Mouse (Mus musculus): ENCODE measurements at regions not wholly inside any gene's neighbourhood (a gene's known extent, or its start where the extent isn't known, plus 50 kb on each side); places are given as distances from the start of the nearest gene placed in this dataset.

DNA sequence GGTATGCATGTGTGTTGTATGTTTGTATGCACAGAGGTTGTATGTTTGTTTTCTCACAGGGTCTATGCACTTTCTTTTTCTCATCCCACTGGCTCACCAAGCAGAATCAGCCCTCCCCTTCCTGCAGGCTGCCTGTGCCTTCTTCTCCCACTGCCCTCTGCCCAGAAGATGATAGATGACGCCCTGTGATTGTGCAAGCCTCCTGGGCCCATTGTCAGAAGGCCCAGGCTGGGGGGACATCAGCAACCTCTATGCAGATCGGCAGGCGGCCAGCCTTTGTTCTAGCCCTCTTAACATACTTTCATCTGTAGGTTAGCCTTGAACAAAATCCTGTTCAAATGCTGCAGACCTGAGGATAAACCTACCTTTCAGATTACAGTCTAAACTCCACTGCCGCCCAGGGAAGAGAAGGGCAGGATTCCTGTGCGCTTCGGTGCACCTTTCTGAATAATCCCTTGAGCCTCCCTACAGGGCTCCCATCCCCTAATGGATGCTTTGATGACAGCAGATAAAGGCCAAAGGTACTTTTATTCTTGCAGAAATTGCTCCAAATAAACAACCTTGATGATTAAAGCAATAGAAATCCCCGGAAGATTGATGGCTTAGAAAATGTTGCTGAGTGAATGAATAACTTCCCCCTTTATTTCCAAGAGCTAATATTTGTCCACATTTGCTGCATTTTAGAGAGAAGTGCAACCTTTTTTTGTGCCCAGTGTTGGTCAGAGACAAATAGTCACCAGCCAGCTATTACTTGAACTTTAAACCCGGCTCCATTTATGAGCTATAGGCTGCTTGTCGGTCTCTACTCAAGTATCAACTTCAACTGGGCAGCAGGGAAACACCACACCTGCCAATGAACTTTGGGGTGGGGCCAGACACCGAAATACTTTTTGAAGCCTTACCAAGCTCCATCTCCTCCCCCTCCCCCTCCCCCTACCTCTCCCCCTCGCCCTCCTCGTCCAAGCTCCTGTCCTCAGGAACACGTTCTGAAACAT is 279.4 kb downstream of the Fam49a start:
- Histone ChIP-seq H3K27ac (replicated peaks) (no peak overlapping the region), H3K36me3 (no peaks in the 10 kb centered on the region), H3K4me2 (no peak overlapping the region), H3K27me3 (replicated peaks) (no peaks in the 10 kb centered on the region), H3K4me3 (replicated peaks) (no peak overlapping the region), H3K9me3 (replicated peaks) (no peaks in the 10 kb centered on the region), H3K9ac (replicated peaks) (no peak overlapping the region; the same call in 1 of the 2 replicates), H3K4me1 (peaks cover 5% of the 10 kb centered on the region; the same call in 1 of the 2 replicates)
- 43% methylated on average over 13 of the region's 13 CpGs for WGBS
- no peak for ATAC-seq (ENCODE audit: low FRiP score)

DNA sequence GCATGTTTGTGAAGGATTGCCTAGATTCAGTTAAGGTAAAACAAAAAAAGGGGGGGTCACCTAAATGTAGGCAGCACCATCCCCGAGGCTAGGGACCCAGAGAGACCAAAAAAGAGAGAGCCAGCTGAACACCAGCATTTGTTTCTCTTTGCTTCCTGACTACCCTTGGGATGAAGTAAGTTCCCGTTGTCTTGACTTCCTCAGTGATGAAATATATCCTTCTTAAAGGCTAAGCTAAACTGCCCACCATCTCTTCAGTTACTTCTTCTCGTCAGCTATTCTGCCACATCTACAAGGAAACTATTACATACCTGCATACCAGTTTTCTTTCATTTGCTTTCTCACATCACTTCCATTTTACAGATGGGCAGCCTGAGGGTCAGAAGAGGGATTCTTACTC is 277.4 kb downstream of the Fam49a start:
- Histone ChIP-seq H3K9me3 (replicated peaks) (no peaks in the 10 kb centered on the region), H3K4me3 (replicated peaks) (no peak overlapping the region), H3K4me1 (peaks cover 5% of the 10 kb centered on the region; the same call in 1 of the 2 replicates), H3K27me3 (replicated peaks) (no peaks in the 10 kb centered on the region), H3K36me3 (no peaks in the 10 kb centered on the region), H3K27ac (replicated peaks) (no peak overlapping the region), H3K9ac (replicated peaks) (no peak overlapping the region), H3K4me2 (no peak overlapping the region)
- ATAC-seq (ENCODE audit: low FRiP score) = no peak
- WGBS = 84% methylated on average over 3 of the region's 3 CpGs

DNA sequence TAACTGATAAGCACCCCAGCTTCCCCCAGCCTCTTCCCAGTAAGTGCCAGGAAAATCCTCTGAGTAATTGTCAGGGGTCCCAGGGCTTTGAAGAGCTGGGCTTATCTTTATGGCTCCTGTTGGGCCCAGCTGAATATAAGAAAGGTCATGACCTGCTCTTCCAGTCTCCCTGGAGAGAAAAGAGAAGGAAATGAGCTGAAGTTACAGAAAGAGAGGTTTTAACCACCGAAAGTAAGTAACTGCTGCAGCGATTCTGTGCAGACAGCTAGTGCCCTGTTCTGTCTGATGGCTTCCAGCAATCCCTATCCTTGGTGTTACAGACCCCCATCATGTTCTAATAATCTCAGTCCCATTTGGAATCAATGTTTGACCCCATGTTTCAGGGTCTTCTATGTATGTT is 272.8 kb downstream of the Fam49a start:
- no peak overlapping the region for H3K4me3 ChIP-seq (replicated peaks)
- 3% methylated on average over 2 of the region's 2 CpGs for WGBS

DNA sequence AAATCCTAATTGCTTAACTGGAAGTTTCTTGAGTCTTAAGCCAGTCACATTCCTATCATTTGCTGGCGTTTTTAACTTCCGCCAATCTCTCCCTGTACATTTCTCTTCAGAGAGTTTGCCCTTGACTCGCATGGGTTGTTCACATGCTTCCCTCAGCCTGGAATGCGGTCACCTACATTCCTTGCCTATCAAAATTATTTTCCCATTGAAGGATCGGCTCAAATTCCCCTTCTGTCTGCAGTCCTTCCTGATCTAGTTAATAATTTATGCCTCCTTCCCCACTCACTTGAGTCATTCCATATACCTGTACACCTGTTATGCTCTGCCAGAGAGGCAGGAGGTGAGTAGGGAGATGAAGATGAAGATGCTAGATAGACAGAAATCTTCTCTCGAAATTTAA is 268.9 kb downstream of the Fam49a start:
- ATAC-seq (ENCODE audit: low FRiP score) = no peak
- 89% methylated on average over 6 of the region's 6 CpGs for WGBS
- no peaks in the 10 kb centered on the region for H3K36me3 ChIP-seq
- H3K4me1 ChIP-seq = no peaks in the 10 kb centered on the region; the same call in 1 of the 2 replicates
- H3K27ac ChIP-seq (replicated peaks) = no peak overlapping the region
- H3K9me3 ChIP-seq (replicated peaks) = no peaks in the 10 kb centered on the region
- no peak overlapping the region for H3K4me2 ChIP-seq
- no peaks in the 10 kb centered on the region for H3K27me3 ChIP-seq (replicated peaks)
- H3K9ac ChIP-seq (replicated peaks) = no peak overlapping the region
- no peak overlapping the region for H3K4me3 ChIP-seq (replicated peaks)

More for the DNA sequence above, 272.8 kb downstream of the Fam49a start:
- H3K4me2 ChIP-seq = no peak overlapping the region
- H3K27ac ChIP-seq (replicated peaks) = no peak overlapping the region
- H3K9ac ChIP-seq (replicated peaks) = no peak overlapping the region
- H3K9me3 ChIP-seq (replicated peaks) = no peaks in the 10 kb centered on the region
- H3K27me3 ChIP-seq (replicated peaks) = no peaks in the 10 kb centered on the region
- ATAC-seq (ENCODE audit: low FRiP score) = no peak
- no peaks in the 10 kb centered on the region for H3K4me1 ChIP-seq
- H3K36me3 ChIP-seq = no peaks in the 10 kb centered on the region

DNA sequence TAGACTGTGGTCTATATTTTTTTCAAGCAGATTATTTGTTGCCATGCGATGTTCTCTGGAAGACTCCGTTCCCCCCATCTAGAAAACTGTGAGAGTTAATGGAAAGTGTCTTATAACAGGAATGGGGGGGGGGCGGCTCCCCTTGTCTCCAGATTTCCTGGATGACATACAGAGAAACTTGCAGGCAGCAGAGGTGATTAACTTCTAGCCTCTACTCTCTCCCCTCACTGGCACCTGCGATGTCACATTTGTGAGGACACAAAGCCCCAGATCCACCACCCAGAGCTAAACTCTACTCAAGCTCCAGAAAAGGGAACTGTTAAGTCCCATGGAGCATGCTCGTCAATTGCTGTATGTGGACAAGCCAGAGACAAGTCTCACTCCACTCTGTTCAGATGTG is 267.6 kb downstream of the Fam49a start:
- WGBS = 95% methylated on average over 5 of the region's 5 CpGs
- no peak for ATAC-seq (ENCODE audit: low FRiP score)
- H3K9ac ChIP-seq (replicated peaks) = no peak overlapping the region
- H3K4me1 ChIP-seq = no peaks in the 10 kb centered on the region; the same call in 1 of the 2 replicates
- H3K4me3 ChIP-seq (replicated peaks) = no peak overlapping the region
- no peaks in the 10 kb centered on the region for H3K9me3 ChIP-seq (replicated peaks)
- no peak overlapping the region for H3K4me2 ChIP-seq
- H3K36me3 ChIP-seq = no peaks in the 10 kb centered on the region
- H3K27me3 ChIP-seq (replicated peaks) = no peaks in the 10 kb centered on the region
- H3K27ac ChIP-seq (replicated peaks) = no peak overlapping the region

DNA sequence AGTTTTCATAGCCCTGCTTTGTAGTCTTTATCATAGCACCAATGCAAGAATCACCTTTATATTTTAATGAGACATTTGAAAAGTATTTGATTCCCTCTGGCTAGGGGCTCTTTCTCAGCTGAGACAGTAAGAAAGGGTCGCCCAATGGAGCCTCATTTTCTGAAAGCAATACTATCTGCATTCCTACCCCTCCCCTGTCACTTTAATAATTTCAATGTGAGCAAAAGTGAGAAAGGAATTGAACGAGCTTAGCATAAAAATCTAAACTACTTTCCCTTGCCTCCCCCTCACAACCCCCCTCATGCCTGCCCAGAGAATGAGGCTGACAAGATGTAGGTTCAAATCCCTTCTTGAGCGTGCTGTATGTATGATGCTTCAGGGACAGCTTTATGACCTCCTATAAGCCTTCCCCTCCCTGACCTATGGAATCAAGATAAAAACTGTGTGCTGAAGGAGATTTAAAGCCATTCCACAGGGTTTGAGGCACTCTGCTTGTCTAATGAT is 266.6 kb downstream of the Fam49a start:
- Histone ChIP-seq H3K27ac (replicated peaks) (no peak overlapping the region), H3K4me2 (no peak overlapping the region), H3K36me3 (no peaks in the 10 kb centered on the region), H3K27me3 (replicated peaks) (no peaks in the 10 kb centered on the region), H3K4me3 (replicated peaks) (no peak overlapping the region), H3K4me1 (no peaks in the 10 kb centered on the region; the same call in 1 of the 2 replicates), H3K9me3 (replicated peaks) (no peaks in the 10 kb centered on the region), H3K9ac (replicated peaks) (no peak overlapping the region)
- 48% methylated on average over 3 of the region's 3 CpGs for WGBS
- no peak for ATAC-seq (ENCODE audit: low FRiP score)

DNA sequence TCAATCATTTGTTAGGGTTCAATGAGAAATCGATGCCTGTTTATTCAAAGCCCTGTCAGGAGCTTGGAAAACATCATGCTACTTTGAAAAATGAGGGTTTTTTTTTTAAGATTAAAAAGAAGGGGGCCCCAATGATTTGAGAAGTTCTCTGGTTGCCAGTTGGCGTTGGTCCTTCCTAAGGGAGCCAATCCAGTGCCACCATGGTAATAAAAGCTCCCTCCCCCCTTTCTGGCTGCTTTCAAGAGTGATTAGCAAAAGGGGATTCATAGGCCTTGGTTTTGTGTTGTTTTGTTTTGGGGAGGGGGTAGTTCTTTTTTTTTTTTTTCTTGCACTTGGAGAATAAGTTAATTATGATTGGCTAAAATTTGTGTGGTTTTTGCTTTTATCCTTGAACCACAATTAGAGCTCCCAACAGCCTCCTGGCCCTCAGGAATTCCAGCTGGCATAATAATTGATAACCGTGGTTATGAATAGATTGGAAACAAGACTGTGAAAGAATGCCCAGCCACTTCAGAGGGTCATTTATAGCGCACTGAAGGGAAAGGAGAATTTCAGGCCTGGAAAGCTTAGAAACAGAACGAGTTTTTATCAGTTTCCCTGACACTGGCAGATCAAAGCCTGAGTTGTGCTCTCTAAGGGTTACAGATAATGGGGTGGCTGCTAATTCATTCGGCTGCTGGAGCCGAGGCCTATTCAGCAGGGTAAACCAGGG is 266.0 kb downstream of the Fam49a start:
- Histone ChIP-seq H3K36me3 (no peaks in the 10 kb centered on the region), H3K4me2 (no peak overlapping the region), H3K4me1 (no peaks in the 10 kb centered on the region; the same call in 1 of the 2 replicates), H3K9me3 (replicated peaks) (no peaks in the 10 kb centered on the region), H3K9ac (replicated peaks) (no peak overlapping the region), H3K4me3 (replicated peaks) (no peak overlapping the region), H3K27ac (replicated peaks) (no peak overlapping the region), H3K27me3 (replicated peaks) (no peaks in the 10 kb centered on the region)
- ATAC-seq (ENCODE audit: low FRiP score) = no peak
- WGBS = 25% methylated on average over 7 of the region's 7 CpGs

DNA sequence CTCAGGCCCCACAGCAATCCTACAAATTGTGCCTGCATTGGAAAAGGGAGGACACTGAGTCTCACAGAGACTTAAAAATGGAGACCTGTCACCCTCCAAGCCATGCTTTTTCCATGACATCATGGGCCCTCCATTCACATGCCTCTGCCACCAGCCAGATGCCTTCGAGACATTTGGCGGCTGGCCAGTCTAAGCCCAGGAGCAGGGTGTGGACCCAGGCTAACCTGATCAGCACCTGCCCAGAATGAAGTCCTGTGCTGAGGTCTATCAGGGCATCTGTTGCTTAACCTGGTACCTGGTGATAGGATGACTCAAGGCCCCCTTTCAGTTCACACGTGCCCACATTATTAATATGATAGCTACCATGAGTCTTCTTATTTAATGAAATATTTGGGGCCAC is 265.4 kb downstream of the Fam49a start:
- Histone ChIP-seq H3K4me3 (replicated peaks) (no peak overlapping the region), H3K27me3 (replicated peaks) (no peaks in the 10 kb centered on the region), H3K36me3 (no peaks in the 10 kb centered on the region), H3K4me2 (no peak overlapping the region), H3K4me1 (no peaks in the 10 kb centered on the region; the same call in 1 of the 2 replicates), H3K27ac (replicated peaks) (no peak overlapping the region), H3K9ac (replicated peaks) (no peak overlapping the region), H3K9me3 (replicated peaks) (no peaks in the 10 kb centered on the region)
- 71% methylated on average over 3 of the region's 3 CpGs for WGBS
- ATAC-seq (ENCODE audit: low FRiP score) = no peak

DNA sequence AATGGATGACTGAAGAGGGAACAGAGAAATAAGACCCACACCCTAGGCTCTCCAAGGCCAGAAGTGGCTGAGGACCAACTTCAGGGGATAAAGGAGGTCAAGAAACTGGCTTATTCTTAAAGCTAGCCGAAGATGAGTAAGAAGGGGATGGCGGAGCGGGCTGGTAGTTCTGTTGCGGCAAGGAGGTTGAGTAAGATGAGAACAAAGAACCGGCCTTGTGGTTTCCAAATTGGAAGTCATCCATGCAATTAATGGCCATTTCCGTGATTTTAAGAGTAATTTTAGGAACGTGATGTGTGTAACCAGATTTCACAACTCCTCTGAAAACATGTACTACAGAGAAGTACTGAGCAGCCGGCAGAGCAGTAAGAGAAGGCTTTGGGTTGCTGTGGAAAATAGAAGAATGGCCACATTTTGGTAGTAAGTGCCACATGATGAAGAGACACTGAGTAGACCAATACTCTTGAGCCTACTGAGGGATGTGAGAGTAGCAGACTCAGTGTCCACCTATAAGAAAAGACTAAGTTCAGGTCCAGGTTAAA is 258.4 kb downstream of the Fam49a start:
- Histone ChIP-seq H3K4me3 (replicated peaks) (no peak overlapping the region), H3K4me1 (no peaks in the 10 kb centered on the region), H3K4me2 (no peak overlapping the region), H3K27me3 (replicated peaks) (no peaks in the 10 kb centered on the region), H3K36me3 (no peaks in the 10 kb centered on the region), H3K9me3 (replicated peaks) (no peaks in the 10 kb centered on the region), H3K9ac (replicated peaks) (no peak overlapping the region), H3K27ac (replicated peaks) (no peak overlapping the region)
- 96% methylated on average over 8 of the region's 8 CpGs for WGBS
- ATAC-seq (ENCODE audit: low FRiP score) = no peak

DNA sequence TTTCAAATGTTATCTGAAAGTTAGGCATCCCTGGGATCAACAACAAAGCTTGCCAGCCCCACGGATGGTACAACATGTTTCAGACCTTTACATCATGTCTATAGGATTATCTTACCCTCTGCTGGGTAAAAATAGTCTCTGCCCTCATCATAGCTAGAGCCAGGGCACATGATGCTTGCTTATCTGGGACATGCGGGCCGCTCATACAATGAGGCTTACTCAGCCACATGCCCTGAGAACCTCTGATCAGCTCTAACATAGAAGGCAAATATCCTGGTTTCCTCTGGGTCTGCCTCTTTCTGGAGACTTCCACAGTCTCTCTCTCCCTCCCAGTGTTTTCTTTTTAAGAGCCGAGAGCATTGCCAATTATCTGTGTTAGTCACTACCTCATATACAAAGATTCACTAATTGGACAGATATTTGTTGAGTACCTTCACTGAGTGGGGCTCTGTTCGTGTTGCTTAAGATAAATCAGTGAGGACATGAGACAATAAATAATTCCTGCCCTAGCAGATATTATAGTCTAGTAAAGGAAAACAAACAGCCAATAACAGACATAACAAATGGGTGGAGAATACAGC is 256.6 kb downstream of the Fam49a start:
- H3K4me2 ChIP-seq = no peak overlapping the region
- H3K9me3 ChIP-seq (replicated peaks) = no peaks in the 10 kb centered on the region
- H3K36me3 ChIP-seq = no peaks in the 10 kb centered on the region
- H3K27me3 ChIP-seq (replicated peaks) = no peaks in the 10 kb centered on the region
- 76% methylated on average over 5 of the region's 5 CpGs for WGBS
- ATAC-seq (ENCODE audit: low FRiP score) = no peak
- no peak overlapping the region for H3K27ac ChIP-seq (replicated peaks)
- H3K4me3 ChIP-seq (replicated peaks) = no peak overlapping the region
- no peak overlapping the region for H3K9ac ChIP-seq (replicated peaks)
- H3K4me1 ChIP-seq = no peaks in the 10 kb centered on the region

DNA sequence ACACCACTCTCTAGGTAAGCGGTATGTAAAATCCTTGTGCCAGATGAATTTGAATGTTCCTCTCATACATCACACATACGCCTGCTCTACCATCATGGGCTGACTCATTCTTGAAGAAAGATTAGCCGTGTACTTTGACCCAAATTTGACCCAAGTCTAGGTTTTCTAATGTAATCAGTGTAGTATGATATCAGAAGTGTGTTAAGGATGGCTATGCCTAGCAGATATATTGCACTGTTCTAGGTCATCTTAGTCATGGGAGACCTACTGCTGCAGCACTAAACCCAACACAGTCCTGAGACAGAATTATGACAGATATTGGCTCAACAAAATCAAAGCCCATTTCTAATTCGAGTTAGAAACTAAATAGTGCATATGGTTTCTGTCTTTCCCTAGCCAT is 255.1 kb downstream of the Fam49a start:
- Histone ChIP-seq H3K4me3 (replicated peaks) (no peak overlapping the region), H3K4me1 (no peaks in the 10 kb centered on the region), H3K9me3 (replicated peaks) (no peaks in the 10 kb centered on the region), H3K27me3 (replicated peaks) (no peaks in the 10 kb centered on the region), H3K27ac (replicated peaks) (no peak overlapping the region), H3K36me3 (no peaks in the 10 kb centered on the region), H3K4me2 (no peak overlapping the region), H3K9ac (replicated peaks) (no peak overlapping the region)
- ATAC-seq (ENCODE audit: low FRiP score) = no peak
- WGBS = 89% methylated on average over 4 of the region's 4 CpGs
